Mouse (Mus musculus): ENCODE results near the gene Ccl26. TPM values are rescaled to one million over a fixed set of nuclear protein-coding genes. Genes with fewer than 3 reads are reported as not detected.

Ccl26 gene
- total and polyA plus RNA-seq, 3 experiments, result not detected

DNA sequence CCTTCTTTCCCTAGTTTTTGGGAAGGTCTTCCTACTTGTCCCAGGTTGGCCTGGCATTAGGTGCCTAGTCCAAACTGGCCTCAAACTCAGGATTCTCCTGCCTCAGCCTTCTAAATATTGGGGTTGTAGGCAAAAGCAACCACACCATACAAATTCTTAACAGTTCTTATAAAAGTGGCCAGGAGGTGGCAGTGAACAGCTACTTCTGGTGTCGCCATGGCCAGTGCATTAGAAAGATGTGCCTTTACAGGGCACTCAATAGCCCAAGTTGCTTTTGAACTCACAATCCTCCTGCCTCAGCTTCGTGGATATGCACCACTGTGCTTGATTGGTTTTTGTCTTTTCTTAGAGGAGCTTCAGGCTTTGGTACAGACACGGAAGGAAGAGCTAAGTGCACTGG, 12.5 kb downstream of the Ccl26 start:
- Histone ChIP-seq H3K36me3 (ENCODE audit: control insufficient read depth, insufficient read depth, low read length) (no peaks in the 10 kb centered on the region), H3K79me2 (replicated peaks; ENCODE audit: control insufficient read depth, insufficient read depth, low read length) (no peaks in the 10 kb centered on the region), H3K4me3 (no peak overlapping the region), H3K9ac (ENCODE audit: low read depth, low read length) (no peak overlapping the region), H3K27me3 (ENCODE audit: control insufficient read depth, insufficient read depth, low read length) (no peaks in the 10 kb centered on the region), H3K4me1 (ENCODE audit: control insufficient read depth, insufficient read depth, low read length) (no peaks in the 10 kb centered on the region), H3K27ac (no peak overlapping the region)
- TF ChIP-seq EP300 (IDR thresholded peaks at IDR 0.05; ENCODE audit: insufficient read depth, low read depth, low read length) (no peak), CTCF (IDR thresholded peaks at IDR 0.05) (peak; percentile 73)
- intact Hi-C loops (cut with DNase I), result loop anchor here (5.0 kb wide), 2 partner anchors 66 to 211 kb away; no protein-coding TSS in a partner anchor
- DNase-seq, result no peak
- WGBS, result 25% methylated on average over 3 of the region's 3 CpGs

DNA sequence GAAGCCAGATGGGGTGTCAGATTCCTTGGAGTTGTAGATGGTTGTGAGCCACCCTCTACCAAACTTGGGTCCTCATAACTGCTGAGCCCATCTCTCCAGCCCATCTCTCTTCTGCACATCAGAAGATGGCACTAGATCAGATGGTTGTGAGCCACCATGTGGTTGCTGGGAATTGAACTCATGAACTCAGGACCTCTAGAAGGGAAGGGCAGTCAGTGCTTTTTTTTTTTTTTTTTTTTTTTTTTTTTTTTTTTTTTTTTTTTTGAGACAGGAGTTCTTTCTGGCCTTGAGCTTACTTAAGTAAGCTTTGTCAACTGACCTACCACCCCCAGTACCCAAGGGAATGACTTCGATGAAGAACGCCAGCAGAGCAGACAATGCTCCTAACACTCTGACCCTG, 15.4 kb downstream of the Ccl26 start:
- H3K36me3 ChIP-seq (ENCODE audit: control insufficient read depth, insufficient read depth, low read length), result no peaks in the 10 kb centered on the region
- H3K27me3 ChIP-seq (ENCODE audit: control insufficient read depth, insufficient read depth, low read length), result no peaks in the 10 kb centered on the region
- no peak overlapping the region for H3K27ac ChIP-seq
- no peaks in the 10 kb centered on the region for H3K79me2 ChIP-seq (replicated peaks; ENCODE audit: control insufficient read depth, insufficient read depth, low read length)
- WGBS, result 70% methylated on average over 2 of the region's 2 CpGs
- DNase-seq, result no peak
- TF ChIP-seq CTCF (IDR thresholded peaks at IDR 0.05) (no peak), POLR2A (IDR thresholded peaks at IDR 0.05; ENCODE audit: insufficient read depth, low read depth, low read length) (no peak), EP300 (IDR thresholded peaks at IDR 0.05; ENCODE audit: insufficient read depth, low read depth, low read length) (no peak)
- intact Hi-C loops (cut with DNase I), result loop anchor here (5.0 kb wide), 3 partner anchors 36 to 229 kb away; partner anchors contain the start of genes Mdh2 and Styxl1
- H3K9ac ChIP-seq (ENCODE audit: low read depth, low read length), result no peak overlapping the region
- no peak overlapping the region for H3K4me3 ChIP-seq
- H3K4me1 ChIP-seq (ENCODE audit: control insufficient read depth, insufficient read depth, low read length), result peaks cover 1% of the 10 kb centered on the region; the same call in 1 of the 2 replicates

DNA sequence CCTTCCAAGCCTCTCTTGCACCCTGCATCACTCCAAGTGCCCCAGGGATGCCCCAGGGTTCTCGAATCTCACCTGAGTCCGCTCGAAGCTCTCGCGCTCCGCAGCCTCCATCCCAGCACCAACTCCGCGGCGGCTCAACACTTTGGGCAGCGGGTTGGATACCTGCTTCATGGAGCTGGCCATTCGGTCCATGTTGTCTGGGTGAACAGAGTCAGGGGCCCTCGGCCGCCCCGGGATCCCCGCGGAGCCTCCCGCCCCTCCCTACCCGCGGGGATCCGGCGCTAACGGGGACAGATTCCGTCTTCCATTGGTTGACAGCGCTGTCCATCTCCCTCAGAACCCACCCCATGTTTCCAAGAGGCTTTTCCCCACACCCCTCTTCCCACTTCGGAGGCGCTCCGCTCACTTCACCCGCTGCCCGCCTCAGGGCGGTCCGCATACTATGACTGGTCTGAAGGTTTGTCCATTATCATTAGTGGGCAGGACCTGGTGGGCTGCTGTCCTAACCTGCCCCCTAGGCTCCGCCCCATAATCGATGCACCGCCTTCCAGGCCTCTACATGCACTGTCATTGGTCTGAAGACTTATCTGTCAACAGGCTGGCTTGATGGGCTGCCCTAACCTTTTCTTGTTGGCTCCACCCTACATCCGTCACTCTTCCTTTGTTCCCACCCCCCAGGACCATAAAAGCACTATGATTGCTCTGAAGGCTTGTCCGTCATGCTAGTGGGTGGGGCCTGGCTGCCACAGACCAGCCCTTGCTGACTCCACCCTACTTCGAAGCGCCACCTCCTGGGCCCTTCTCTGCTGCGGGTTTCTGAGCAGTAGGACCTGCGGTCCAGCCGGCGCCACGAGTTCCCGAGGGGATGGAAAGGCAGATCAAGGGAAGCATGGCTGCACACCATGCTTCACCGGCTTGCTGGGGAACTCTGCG, 18.2 kb downstream of the Ccl26 start, which contains the start of gene Hip1:
Hip1 (minus strand) TSS at position 256 of the 933 bp plus-strand sequence.
- H3K9ac ChIP-seq (ENCODE audit: low read depth, low read length), result peak within 1 kb of the TSS; percentile 82
- H3K79me2 ChIP-seq (replicated peaks; ENCODE audit: control insufficient read depth, insufficient read depth, low read length), result peaks cover 2% of the 10 kb centered on the region; the same call in 1 of the 2 replicates
- H3K27ac ChIP-seq, result peak within 1 kb of the TSS; percentile 97
- H3K4me1 ChIP-seq (ENCODE audit: control insufficient read depth, insufficient read depth, low read length), result peaks cover 5% of the 10 kb centered on the region
- under 1% methylated on average over 46 of the region's 46 CpGs for WGBS
- H3K4me3 ChIP-seq, result peak within 1 kb of the TSS; percentile 99
- intact Hi-C loops (cut with DNase I), result loop anchor here (2.0 to 5.0 kb wide), 4 partner anchors 18 to 232 kb away; partner anchors contain the start of genes Mdh2 and Styxl1
- TF ChIP-seq CTCF (IDR thresholded peaks at IDR 0.05) (peak; percentile 81), POLR2A (IDR thresholded peaks at IDR 0.05; ENCODE audit: insufficient read depth, low read depth, low read length) (peak; percentile 84), EP300 (IDR thresholded peaks at IDR 0.05; ENCODE audit: insufficient read depth, low read depth, low read length) (peak; percentile 54; the same call in 1 of the 2 replicates)
- peak; percentile 100 for DNase-seq
- H3K27me3 ChIP-seq (ENCODE audit: control insufficient read depth, insufficient read depth, low read length), result no peaks in the 10 kb centered on the region
- H3K36me3 ChIP-seq (ENCODE audit: control insufficient read depth, insufficient read depth, low read length), result no peaks in the 10 kb centered on the region

DNA sequence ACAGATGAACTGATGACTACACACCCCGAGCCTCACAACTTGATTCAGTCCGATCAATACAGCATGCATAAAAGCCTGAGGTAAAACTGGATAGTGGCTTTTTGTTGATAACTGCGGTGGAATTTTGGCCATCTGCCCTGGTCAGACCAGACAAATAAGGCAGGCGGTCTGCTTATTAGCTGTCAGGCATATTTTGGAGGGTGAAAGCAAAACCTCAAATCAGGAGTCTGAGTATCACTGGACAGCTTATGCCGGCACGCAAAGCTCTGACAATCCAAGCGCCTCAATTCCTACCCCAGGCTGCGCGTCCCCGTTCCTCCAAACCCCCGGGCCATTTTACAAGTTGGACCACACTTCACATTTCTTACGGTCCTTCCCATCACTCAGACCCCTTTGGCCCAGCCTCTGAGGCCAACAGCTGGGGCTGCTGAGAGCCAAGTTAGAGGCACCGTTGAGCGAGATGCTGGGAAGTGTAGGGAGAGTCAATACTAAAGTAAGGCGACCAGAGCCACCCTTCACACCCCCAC, 19.3 kb downstream of the Ccl26 start:
- H3K4me1 ChIP-seq (ENCODE audit: control insufficient read depth, insufficient read depth, low read length), result peaks cover 5% of the 10 kb centered on the region
- intact Hi-C loops (cut with DNase I), result loop anchor here (2.0 kb wide), 1 partner anchor 17 kb away; no protein-coding TSS in a partner anchor
- WGBS, result 3% methylated on average over 15 of the region's 15 CpGs
- peaks cover 7% of the 10 kb centered on the region; the same call in 1 of the 2 replicates for H3K79me2 ChIP-seq (replicated peaks; ENCODE audit: control insufficient read depth, insufficient read depth, low read length)
- DNase-seq, result peak; percentile 48 to 56
- no peak for TF ChIP-seq CTCF (IDR thresholded peaks at IDR 0.05)
- TF ChIP-seq POLR2A (IDR thresholded peaks at IDR 0.05; ENCODE audit: insufficient read depth, low read depth, low read length), result 0 out of 2 replicates have a peak, but pooled peaks have one; percentile 13
- TF ChIP-seq EP300 (IDR thresholded peaks at IDR 0.05; ENCODE audit: insufficient read depth, low read depth, low read length), result 0 out of 2 replicates have a peak, but pooled peaks have one; percentile 4
- no peaks in the 10 kb centered on the region for H3K36me3 ChIP-seq (ENCODE audit: control insufficient read depth, insufficient read depth, low read length)
- H3K27me3 ChIP-seq (ENCODE audit: control insufficient read depth, insufficient read depth, low read length), result no peaks in the 10 kb centered on the region
- peak overlapping the region; percentile 99 for H3K4me3 ChIP-seq
- H3K27ac ChIP-seq, result peak overlapping the region; percentile 97
- H3K9ac ChIP-seq (ENCODE audit: low read depth, low read length), result peak overlapping the region; percentile 82

DNA sequence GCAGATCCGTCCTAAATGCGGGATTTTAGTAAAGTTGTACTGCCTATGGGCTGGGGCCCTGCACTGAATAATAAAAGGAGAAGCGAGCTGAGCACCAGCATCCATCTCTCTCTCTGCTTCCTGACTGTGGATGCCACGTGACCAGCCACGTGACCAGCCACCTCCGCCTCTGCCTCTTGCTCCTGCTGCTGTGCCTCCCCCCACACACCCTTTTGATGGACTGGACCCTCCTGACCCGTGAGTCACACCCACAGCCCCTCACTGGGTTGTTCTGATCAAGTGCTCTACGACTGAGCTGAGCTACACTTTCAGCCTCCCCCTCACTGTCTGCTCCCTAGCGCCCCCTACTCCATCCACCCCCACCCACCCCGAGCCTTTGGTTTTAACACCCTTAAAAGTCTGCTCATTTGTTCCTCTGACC, 25.6 kb downstream of the Ccl26 start:
- intact Hi-C loops (cut with DNase I), result no loop called here
- Histone ChIP-seq H3K36me3 (ENCODE audit: control insufficient read depth, insufficient read depth, low read length) (peaks cover 8% of the 10 kb centered on the region), H3K79me2 (replicated peaks; ENCODE audit: control insufficient read depth, insufficient read depth, low read length) (peaks cover 12% of the 10 kb centered on the region), H3K27ac (peak overlapping the region; percentile 57; the same call in 1 of the 2 replicates), H3K27me3 (ENCODE audit: control insufficient read depth, insufficient read depth, low read length) (no peaks in the 10 kb centered on the region), H3K4me3 (no peak overlapping the region), H3K9ac (ENCODE audit: low read depth, low read length) (no peak overlapping the region), H3K4me1 (ENCODE audit: control insufficient read depth, insufficient read depth, low read length) (peaks cover 25% of the 10 kb centered on the region)
- no peak for TF ChIP-seq EP300 (IDR thresholded peaks at IDR 0.05; ENCODE audit: insufficient read depth, low read depth, low read length)
- TF ChIP-seq CTCF (IDR thresholded peaks at IDR 0.05), result no peak
- DNase-seq, result peak in 1 of 2 experiments; percentile 31
- WGBS, result 83% methylated on average over 10 of the region's 10 CpGs

All from heart, adult 2 months (tissue).